Mouse (Mus musculus): ENCODE results near the gene Hectd2.
A peak's percentile ranks its signal among the peaks of the same experiment; 100 is the strongest.

The Hectd2 gene

GRCm38 (mm10) chr19:36564396-36564795 lies 10.0 kb downstream of the Hectd2 start:
- DNase-seq, result no peak

GRCm38 (mm10) chr19:36573986-36574385 lies 19.5 kb downstream of the Hectd2 start:
- peak in 1 of 2 experiments; percentile 7 for DNase-seq

- no peak for DNase-seq
Observed at GRCm38 (mm10) chr19:36575159-36575558, 20.7 kb downstream of the Hectd2 start.

GRCm38 (mm10) chr19:36580874-36581273 lies 26.4 kb downstream of the Hectd2 start:
- peak; percentile 13 to 14 for DNase-seq

GRCm38 (mm10) chr19:36582116-36582515 lies 27.7 kb downstream of the Hectd2 start:
- no peak for DNase-seq

GRCm38 (mm10) chr19:36585505-36585904 lies 31.1 kb downstream of the Hectd2 start:
- DNase-seq, result no peak

GRCm38 (mm10) chr19:36594409-36594808 lies 40.0 kb downstream of the Hectd2 start:
- no peak for DNase-seq

- no peak for DNase-seq
Observed at GRCm38 (mm10) chr19:36601869-36602268, 47.4 kb downstream of the Hectd2 start.

GRCm38 (mm10) chr19:36602535-36603312 lies 48.3 kb downstream of the Hectd2 start:
- DNase-seq, result no peak

- no peak for DNase-seq
Observed at GRCm38 (mm10) chr19:36606270-36606669, 51.8 kb downstream of the Hectd2 start.

- no peak for DNase-seq
Observed at GRCm38 (mm10) chr19:36609229-36609628, 54.8 kb downstream of the Hectd2 start.

- no peak for DNase-seq
Observed at GRCm38 (mm10) chr19:36610309-36610708, 55.9 kb downstream of the Hectd2 start.

GRCm38 (mm10) chr19:36625906-36626305 lies 71.5 kb downstream of the Hectd2 start:
- DNase-seq, result no peak

- DNase-seq, result no peak
Observed at GRCm38 (mm10) chr19:36626881-36627280, 72.4 kb downstream of the Hectd2 start.

- DNase-seq, result no peak
Observed at GRCm38 (mm10) chr19:36629394-36629910, 75.0 kb downstream of the Hectd2 start.

GRCm38 (mm10) chr19:36630361-36630760 lies 75.9 kb downstream of the Hectd2 start:
- DNase-seq, result no peak

GRCm38 (mm10) chr19:36634771-36635170 lies 80.3 kb downstream of the Hectd2 start:
- DNase-seq, result no peak

- no peak for DNase-seq
Observed at GRCm38 (mm10) chr19:36637223-36637622, 82.8 kb downstream of the Hectd2 start.

- no peak for DNase-seq
Observed at GRCm38 (mm10) chr19:36637948-36638587, 83.6 kb downstream of the Hectd2 start.

- DNase-seq, result no peak
Observed at GRCm38 (mm10) chr19:36639072-36639471, 84.6 kb downstream of the Hectd2 start.

GRCm38 (mm10) chr19:36641128-36641527 lies 86.7 kb downstream of the Hectd2 start:
- DNase-seq, result no peak

GRCm38 (mm10) chr19:36645308-36645889 lies 91.0 kb downstream of the Hectd2 start:
- no peak for DNase-seq

GRCm38 (mm10) chr19:36646132-36646828 lies 91.8 kb downstream of the Hectd2 start:
- no peak for DNase-seq

All from cerebellum, postnatal 36 days (tissue).